ENCODE assay signal across 10 mouse cellular contexts in the genomic region with DNA sequence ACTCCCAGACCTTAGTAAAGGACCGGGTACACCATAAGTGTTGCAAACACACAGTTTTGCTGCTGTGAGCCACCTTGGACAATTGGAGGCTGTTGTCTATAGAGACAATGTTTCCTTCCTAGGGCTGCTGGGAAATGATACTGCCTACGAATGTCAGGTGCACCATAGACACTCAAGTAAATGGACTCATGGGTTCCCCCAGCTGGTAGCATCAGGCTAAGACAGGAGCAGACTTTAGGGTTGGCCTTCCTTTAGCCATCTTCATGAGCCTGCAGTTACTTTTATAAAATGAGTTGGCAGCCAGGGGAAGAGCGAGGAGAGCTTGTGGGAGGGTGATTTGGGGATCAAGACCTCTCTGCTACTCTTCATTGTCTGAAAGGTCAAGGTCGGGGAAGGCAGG. TPM values are rescaled to one million over a fixed set of nuclear protein-coding genes. Genes with fewer than 3 reads are reported as not detected.
DNase-seq lines count a peak whose midpoint lies in the region; ATAC-seq and TF ChIP-seq lines count a peak whose summit lies in the region.
"Had no signal": no experiment of that assay in that cellular context is flagged by ENCODE, and none has a peak within 500 bp of the region (broad histone marks: within the 10 kb centered on the region; RNA-seq: fewer than 3 reads in every experiment).

No protein-coding gene starts in this region.

- TF ChIP-seq POLR2A in brain, embryonic 14.5 days (IDR thresholded peaks at IDR 0.05; ENCODE audit: borderline replicate concordance, extremely low read depth, insufficient read depth, insufficient read length, poor library complexity, severe bottlenecking) = no peak

- no peaks in the 10 kb centered on the region for H3K27me3 ChIP-seq in splenic B cell, adult 2 months (ENCODE audit: control insufficient read depth, insufficient read depth, low read length, poor library complexity, severe bottlenecking)

- no peak for ATAC-seq in CD4-positive, CD25-positive, alpha-beta regulatory T cell, adult 4 months

- TF ChIP-seq CTCF in brain, embryonic 14.5 days (IDR thresholded peaks at IDR 0.05; ENCODE audit: borderline replicate concordance, extremely low read depth, insufficient read depth, insufficient read length) = peak; percentile 44; the same call in 1 of the 2 replicates

- H3K36me3 ChIP-seq in splenic B cell, adult 2 months (ENCODE audit: control insufficient read depth, insufficient read depth, low read length, poor library complexity, severe bottlenecking) = no peaks in the 10 kb centered on the region
- H3K36me3 ChIP-seq: heart, embryonic 10.5 days had no signal

- peak; percentile 20 for DNase-seq in CD4-positive, CD25-positive, alpha-beta regulatory T cell, adult 2 months (ENCODE audit: low read depth, low spot score)
- peak; percentile 44 for DNase-seq in kidney, postnatal 10 days
- DNase-seq in kidney, postnatal 14 days = no peak
- DNase-seq in brain, embryonic 14.5 days (ENCODE audit: low read depth) = no peak
- DNase-seq in splenic B cell, adult 2 months (ENCODE audit: low read depth, low spot score) = peak; percentile 43
- no peak for DNase-seq in frontal cortex, postnatal 36 days (ENCODE audit: low spot score in 2 of 2)
- no peak for DNase-seq in right cerebral cortex, adult 2 months (ENCODE audit: low spot score in 2 of 2)

RNA-seq across cellular contexts. Expression of gene Clmn, which starts 52.2 kb away (rescaled TPM):
- polyA plus RNA-seq in CD4-positive, CD25-positive, alpha-beta regulatory T cell, adult 4 months (2017; shearing (Covaris generic)) = not detected
- 2.1 and 3.2 TPM in 2 replicates for polyA plus RNA-seq in brain, embryonic 14.5 days (2012; rRNA removed)
- polyA plus RNA-seq: macrophage had no signal

Comparison
In these comparisons a context has a peak if more than half of its experiments do, and no peak if none do; other contexts are left out.
1. DNase-seq: peak in CD4-positive, CD25-positive, alpha-beta regulatory T cell, adult 2 months (single experiment), kidney, postnatal 10 days (single experiment) and splenic B cell, adult 2 months (single experiment); none in kidney, postnatal 14 days (single experiment), brain, embryonic 14.5 days (single experiment), frontal cortex, postnatal 36 days (0 of 2) and right cerebral cortex, adult 2 months (0 of 2).